In the genomic region with DNA sequence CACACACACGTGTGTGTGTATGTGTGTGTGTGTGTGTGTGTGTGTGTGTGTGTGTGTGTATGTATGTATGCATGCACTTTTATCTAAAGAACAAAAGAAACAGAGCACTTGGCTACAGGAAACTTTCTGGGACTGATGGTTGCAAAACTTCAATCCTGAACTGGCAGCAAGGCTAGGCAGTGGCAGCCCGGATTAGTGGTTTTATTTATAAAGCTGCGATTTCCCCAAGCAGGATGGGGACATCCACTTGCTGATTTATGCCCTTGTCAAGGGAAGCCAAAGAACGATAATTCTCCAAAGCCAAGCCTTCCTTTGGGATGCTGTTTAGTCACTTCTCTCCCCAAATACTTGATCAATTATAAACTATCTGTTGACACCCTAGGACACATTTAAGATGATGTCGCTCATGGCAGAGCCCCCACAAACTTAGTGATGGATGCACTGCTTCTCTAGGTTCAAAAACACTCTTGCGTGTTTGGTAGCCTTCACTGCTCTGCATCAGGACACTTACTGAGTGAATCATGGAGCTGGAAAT, we compare ENCODE assay signal across 16 mouse cellular contexts.
DNase-seq lines count a peak whose midpoint lies in the region.
"Had no signal": no experiment of that assay in that cellular context is flagged by ENCODE, and none has a peak within 500 bp of the region (broad histone marks: within the 10 kb centered on the region; RNA-seq: fewer than 3 reads in every experiment).

No protein-coding gene starts in this region.

- peak; percentile 74 for DNase-seq in adrenal gland, adult 2 months
- DNase-seq in adrenal gland, adult 8-10 months, result peak; percentile 65
- DNase-seq in adrenal gland, postnatal 25 days, result peak; percentile 12
- peak; percentile 27 for DNase-seq in gonadal fat pad, adult 2 months (ENCODE audit: low read depth)
- no peak for DNase-seq in embryo, embryonic 10.5 days (ENCODE audit: low spot score)
- no peak for DNase-seq in ovary, postnatal 10 days (ENCODE audit: low spot score)
- DNase-seq: cerebellum, adult 2 months; cerebellum, adult 9-11 months; cerebellum, postnatal 25 days; forebrain, postnatal 0 days; gastrocnemius, adult 2 months; gastrocnemius, postnatal 14 days; heart, adult 18-20 months; heart, postnatal 14 days; heart, postnatal 4 days; kidney, adult 18-20 months had no signal

Comparison
In these comparisons a context has a peak if more than half of its experiments do, and no peak if none do; other contexts are left out.
1. DNase-seq: peak in adrenal gland, adult 2 months (single experiment), adrenal gland, adult 8-10 months (single experiment), adrenal gland, postnatal 25 days (single experiment) and gonadal fat pad, adult 2 months (single experiment); none in embryo, embryonic 10.5 days (single experiment) and ovary, postnatal 10 days (single experiment).